Mouse (Mus musculus) forebrain, embryonic 14.5 days (tissue): Measurements from ENCODE around the gene Gm49353. TPM values are rescaled to one million over a fixed set of nuclear protein-coding genes. Genes with fewer than 3 reads are reported as not detected.

Source experiments
- ATAC-seq: fragments of 200-750 bp; cut with Nextera tagmentation; 2 replicates; pipeline ENCODE4 v1.8.0; 2017; ENCODE audit warnings: mild to moderate bottlenecking, moderate library complexity
- DNase-seq: peaks from one replicate; pipeline ENCODE4 v3.0.0-alpha.2; 2015; ENCODE audit warnings: low spot score
- H3K27ac ChIP-seq: fragments of 300-500 bp; sonication (generic); 2 replicates; pipeline ENCODE4 v1.5.1; 2014; ENCODE audit warnings: low read depth, mild to moderate bottlenecking, control low read depth, low read length, moderate library complexity
- H3K27me3 ChIP-seq: fragments of 300-500 bp; sonication (generic); replicated peaks from 2 replicates; pipeline ENCODE4 v1.6.1; 2014; ENCODE audit warnings: low read length, control low read depth, mixed read lengths; ENCODE audit not compliant: control insufficient read depth, insufficient read depth
- H3K36me3 ChIP-seq: fragments of 300-500 bp; sonication (generic); 2 replicates; pipeline ENCODE4 v1.6.1; 2014; ENCODE audit warnings: low read length, control low read depth; ENCODE audit not compliant: control insufficient read depth, insufficient read depth
- H3K4me1 ChIP-seq: fragments of 300-500 bp; sonication (generic); 2 replicates; pipeline ENCODE4 v1.6.1; 2014; ENCODE audit warnings: antibody characterized with exemption, low read length, control low read depth; ENCODE audit not compliant: control insufficient read depth, insufficient read depth
- H3K4me2 ChIP-seq: fragments of 300-500 bp; sonication (generic); 2 replicates; pipeline ENCODE4 v1.6.1; 2014; ENCODE audit warnings: mild to moderate bottlenecking, control low read depth, low read length
- H3K4me3 ChIP-seq: fragments of 300-500 bp; sonication (generic); 2 replicates; pipeline ENCODE4 v1.5.1; 2014; ENCODE audit warnings: low read depth, low read length, control low read depth
- H3K9ac ChIP-seq: fragments of 300-500 bp; sonication (generic); 2 replicates; pipeline ENCODE4 v1.6.1; 2014; ENCODE audit warnings: mild to moderate bottlenecking, low read length, control low read depth, moderate library complexity
- H3K9me3 ChIP-seq: fragments of 300-500 bp; sonication (generic); replicated peaks from 2 replicates; pipeline ENCODE4 v1.6.1; 2016; ENCODE audit warnings: low read length, control low read depth, mixed read lengths; ENCODE audit not compliant: control insufficient read depth
- WGBS: fragments of 180-500 bp; shearing (Covaris S2); extraction: QIAGEN DNeasy Blood & Tissue Kit; methylation state at CpG from one replicate; pipeline ENCODE4 v1.1.7; 2014; 5-methylcytosine and 5-hydroxymethylcytosine counted together
- polyA plus RNA-seq: library from polyadenylated mRNA; unstranded; fragments of >200 nt; fragmentation: Nextera tagmentation; extraction: Ambion mirVana; gene quantifications from 2 replicates; pipeline ENCODE4 v1.2.1, GENCODE M21; 2014

Gm49353 gene
- polyA plus RNA-seq, 1 experiment from 2014 or later = 8.3 TPM

- Histone ChIP-seq H3K4me1 (peaks cover 18% of the 10 kb centered on the region), H3K4me3 (no peak overlapping the region), H3K4me2 (no peak overlapping the region), H3K9me3 (no peaks in the 10 kb centered on the region), H3K27me3 (no peaks in the 10 kb centered on the region), H3K36me3 (peaks cover 23% of the 10 kb centered on the region), H3K9ac (no peak overlapping the region), H3K27ac (no peak overlapping the region)
- 48% methylated on average over 2 of the region's 2 CpGs for WGBS
- ATAC-seq = peak; percentile 66
- DNase-seq = peak; percentile 81
These were observed 18.7 kb downstream of the Gm49353 start for GRCm38 (mm10) chr10:29217451-29217850.

GRCm38 (mm10) chr10:29225329-29225728, 26.6 kb downstream of the Gm49353 start:
- Histone ChIP-seq H3K27me3 (no peaks in the 10 kb centered on the region), H3K4me2 (no peak overlapping the region), H3K9ac (no peak overlapping the region), H3K36me3 (peaks cover 44% of the 10 kb centered on the region), H3K4me1 (no peaks in the 10 kb centered on the region), H3K27ac (no peak overlapping the region), H3K4me3 (no peak overlapping the region), H3K9me3 (no peaks in the 10 kb centered on the region)
- no peak for DNase-seq
- no peak for ATAC-seq
- WGBS = 94% methylated on average over 4 of the region's 4 CpGs

- Histone ChIP-seq H3K27ac (no peak overlapping the region), H3K9me3 (no peaks in the 10 kb centered on the region), H3K4me2 (no peak overlapping the region), H3K4me3 (no peak overlapping the region), H3K27me3 (no peaks in the 10 kb centered on the region), H3K4me1 (no peaks in the 10 kb centered on the region), H3K9ac (no peak overlapping the region), H3K36me3 (peaks cover 18% of the 10 kb centered on the region)
- WGBS = 62% methylated on average over 2 of the region's 2 CpGs
- DNase-seq = peak; percentile 61
- ATAC-seq = peak; percentile 67; the same call in 1 of the 2 replicates
These were observed 32.5 kb downstream of the Gm49353 start for GRCm38 (mm10) chr10:29231208-29231607.

Other genes with a start within 250 kb of the Gm49353 start
- not detected in 2 replicates for gene 2310057J18Rik, start 212.7 kb upstream of the Gm49353 start, polyA plus RNA-seq
- 47.0 and 74.8 TPM in 2 replicates for gene Soga3, start 55.1 kb upstream of the Gm49353 start, polyA plus RNA-seq
- 27.7 and 37.4 TPM in 2 replicates for gene 9330159F19Rik, start 12.7 kb downstream of the Gm49353 start, polyA plus RNA-seq
- 23.3 and 23.6 TPM in 2 replicates for gene Echdc1, start 114.2 kb downstream of the Gm49353 start, polyA plus RNA-seq
- gene Rnf146, start 163.5 kb downstream of the Gm49353 start, polyA plus RNA-seq = 71.0 and 80.3 TPM in 2 replicates